Mouse (Mus musculus): Measurements from ENCODE around the gene Ppp6r1. TPM values are rescaled to one million over a fixed set of nuclear protein-coding genes. Genes with fewer than 3 reads are reported as not detected.
"Not testable (repeated sequence)": the region's sequence is repeated elsewhere in the genome, so short reads cannot be mapped to it uniquely, and the experiment has no call there.

Gene Ppp6r1
- total RNA-seq, 2 experiments from 2014 or later: 41.8 to 46.2 TPM

GRCm38 (mm10) chr7:4619979-4620378 lies 38.8 kb downstream of the Ppp6r1 start:
- no peak for DNase-seq

GRCm38 (mm10) chr7:4613740-4614403 lies 44.9 kb downstream of the Ppp6r1 start:
- DNase-seq: no peak

GRCm38 (mm10) chr7:4612956-4613355 lies 45.9 kb downstream of the Ppp6r1 start:
- no peak for DNase-seq

GRCm38 (mm10) chr7:4612386-4612785 lies 46.4 kb downstream of the Ppp6r1 start:
- DNase-seq: no peak

GRCm38 (mm10) chr7:4611921-4612341 lies 46.9 kb downstream of the Ppp6r1 start:
- DNase-seq: no peak

- no peak for DNase-seq
Measured at GRCm38 (mm10) chr7:4611511-4611910, 47.3 kb downstream of the Ppp6r1 start.

GRCm38 (mm10) chr7:4608002-4608401 lies 50.8 kb downstream of the Ppp6r1 start:
- no peak for DNase-seq

- DNase-seq: no peak
Measured at GRCm38 (mm10) chr7:4603873-4604272, 54.9 kb downstream of the Ppp6r1 start, which contains the start of gene Ptprh. Ptprh (minus strand) TSS chr7:4604041.

- DNase-seq: no peak
Measured at GRCm38 (mm10) chr7:4602969-4603368, 55.9 kb downstream of the Ppp6r1 start.

- not testable (repeated sequence) for DNase-seq
Measured at GRCm38 (mm10) chr7:4597046-4597445, 61.8 kb downstream of the Ppp6r1 start.

Other genes starting within 250 kb of the Ppp6r1 start
- 10 to 100 TPM; 14.9 to 16.5 TPM for gene Rdh13, start 213.4 kb downstream of the Ppp6r1 start, total RNA-seq (2021)
- gene Eps8l1, start 198.3 kb downstream of the Ppp6r1 start, total RNA-seq (2021): 1 to 10 TPM; 1.5 to 2.2 TPM
- gene Ppp1r12c, start 157.3 kb downstream of the Ppp6r1 start, total RNA-seq (2021): 10 to 100 TPM; 20.6 to 22.3 TPM
- 100 to 1,000 TPM; 151 to 768 TPM for gene Tnnt1, start 142.6 kb downstream of the Ppp6r1 start, total RNA-seq (2021)
- gene Tnni3, start 134.8 kb downstream of the Ppp6r1 start, total RNA-seq (2021): under 1 TPM in 1 of 2 experiments, not detected in 1; 0.29 TPM
- gene Dnaaf3, start 126.6 kb downstream of the Ppp6r1 start, total RNA-seq (2021): not detected
- gene Syt5, start 111.5 kb downstream of the Ppp6r1 start, total RNA-seq (2021): under 1 TPM in 1 of 2 experiments, not detected in 1; 0.16 TPM
- not detected for gene Ptprh, start 55.0 kb downstream of the Ppp6r1 start, total RNA-seq (2021)
- 1 to 10 TPM; 2.4 to 3.0 TPM for gene Tmem86b, start 27.6 kb downstream of the Ppp6r1 start, total RNA-seq (2021)
- 10 to 100 TPM; 21.8 to 23.1 TPM for gene Hspbp1, start 26.0 kb upstream of the Ppp6r1 start, total RNA-seq (2021)
- gene Brsk1, start 31.6 kb upstream of the Ppp6r1 start, total RNA-seq (2021): 1 to 10 TPM; 1.4 to 1.7 TPM
- under 1 TPM in 1 of 2 experiments, not detected in 1; 0.23 TPM for gene Tmem150b, start 66.2 kb upstream of the Ppp6r1 start, total RNA-seq (2021)
- 10 to 100 TPM; 10.7 to 12.3 TPM for gene Kmt5c, start 81.1 kb upstream of the Ppp6r1 start, total RNA-seq (2021)
- gene Cox6b2, start 94.1 kb upstream of the Ppp6r1 start, total RNA-seq (2021): 1 to 10 TPM; 1.4 to 2.2 TPM
- gene Fam71e2, start 112.3 kb upstream of the Ppp6r1 start, total RNA-seq (2021): not detected
- not detected for gene Il11, start 123.8 kb upstream of the Ppp6r1 start, total RNA-seq (2021)
- gene Tmem190, start 123.9 kb upstream of the Ppp6r1 start, total RNA-seq (2021): not detected
- gene Tmem238, start 130.6 kb upstream of the Ppp6r1 start, total RNA-seq (2021): 1 to 10 TPM; 6.3 to 6.4 TPM
- 100 to 1,000 TPM; 442 to 471 TPM for gene Rpl28, start 133.9 kb upstream of the Ppp6r1 start, total RNA-seq (2021)
- 10 to 100 TPM; 65.5 to 67.9 TPM for gene Ube2s, start 153.6 kb upstream of the Ppp6r1 start, total RNA-seq (2021)
- not detected for gene Shisa7, start 185.7 kb upstream of the Ppp6r1 start, total RNA-seq (2021)
- gene Isoc2b, start 211.2 kb upstream of the Ppp6r1 start, total RNA-seq (2021): 1 to 10 TPM; 4.3 to 4.5 TPM
- 10 to 100 TPM; 21.4 to 24.3 TPM for gene Isoc2a, start 218.1 kb upstream of the Ppp6r1 start, total RNA-seq (2021)
- under 1 TPM; 0.21 to 0.36 TPM for gene Gm36210, start 247.5 kb upstream of the Ppp6r1 start, total RNA-seq (2021)

Data from gastrocnemius, postnatal 25 days (tissue).